In genomic region chr10:7818676-7819075, GRCm38 (mm10) we compare ENCODE assay signal across 1 mouse cellular context.
TF ChIP-seq lines count a peak whose summit lies in the region.

No protein-coding gene starts in this region.

TF ChIP-seq in CH12.LX, 34 proteins besides CTCF, POLR2A, EP300 and RAD21 (continued from another document):
- TF ChIP-seq MXI1 (IDR thresholded peaks at IDR 0.05; ENCODE audit: low read depth, low read length): no peak
- TF ChIP-seq IRF4 (IDR thresholded peaks at IDR 0.05; ENCODE audit: low read depth, low read length): no peak; the same call in 1 of the 2 replicates
- TF ChIP-seq ZMIZ1 (IDR thresholded peaks at IDR 0.05; ENCODE audit: low read depth, low read length): no peak
- no peak for TF ChIP-seq NRF1 (IDR thresholded peaks at IDR 0.05; ENCODE audit: low read depth, low read length)
- TF ChIP-seq NELFE (IDR thresholded peaks at IDR 0.05; ENCODE audit: low read depth, low read length): no peak
- TF ChIP-seq RCOR1 (conservative IDR thresholded peaks at IDR 0.05; ENCODE audit: low read depth, low read length): no peak
- TF ChIP-seq MAX (IDR thresholded peaks at IDR 0.05; ENCODE audit: low read length): no peak
- TF ChIP-seq CHD1 (IDR thresholded peaks at IDR 0.05; ENCODE audit: low read depth, low read length): no peak
- TF ChIP-seq USF2 (conservative IDR thresholded peaks at IDR 0.05; ENCODE audit: low read depth, low read length): no peak
- no peak for TF ChIP-seq MAFK (IDR thresholded peaks at IDR 0.05; ENCODE audit: insufficient replicate concordance, low read length)
- TF ChIP-seq USF1 (IDR thresholded peaks at IDR 0.05; ENCODE audit: low read depth, low read length): no peak
- no peak for TF ChIP-seq GABPA (IDR thresholded peaks at IDR 0.05; ENCODE audit: insufficient replicate concordance, low read depth, low read length)
